Mouse (Mus musculus) heart, postnatal 0 days (tissue): Measurements from ENCODE around the gene Sox6.

ENCODE experiments used
- CTCF ChIP-seq: IDR thresholded peaks from 2 replicates; pipeline ENCODE4 v1.5.1; 2016; ENCODE audit warnings: antibody characterized with exemption, control low read depth, low read depth
- EP300 ChIP-seq: IDR thresholded peaks from 2 replicates; pipeline ENCODE4 v1.6.1; 2016; ENCODE audit warnings: antibody characterized with exemption, low read depth

- no peak for TF ChIP-seq CTCF
- TF ChIP-seq EP300 = no peak
Measured at GRCm38 (mm10) chr7:115864411-115864810, 174.2 kb downstream of the Sox6 start.
